Mouse (Mus musculus) embryonic facial prominence, embryonic 13.5 days (tissue): ENCODE data around the gene Fubp1. TPM values are rescaled to one million over a fixed set of nuclear protein-coding genes. Genes with fewer than 3 reads are reported as not detected.

Experiments used
- ATAC-seq: fragments of 200-750 bp; cut with Nextera tagmentation; 2 replicates; pipeline ENCODE4 v1.8.0; 2017; ENCODE audit warnings: low read depth; ENCODE audit not compliant: insufficient number of reproducible peaks, insufficient read depth, low FRiP score, low TSS enrichment
- H3K27ac ChIP-seq: fragments of 300-500 bp; sonication (generic); 2 replicates; pipeline ENCODE4 v1.5.1; 2015; ENCODE audit warnings: moderate library complexity, mild to moderate bottlenecking, inconsistent platforms
- H3K27me3 ChIP-seq: fragments of 300-500 bp; sonication (generic); 2 replicates; pipeline ENCODE4 v1.6.1; 2015; ENCODE audit warnings: mild to moderate bottlenecking, inconsistent platforms
- H3K36me3 ChIP-seq: fragments of 300-500 bp; sonication (generic); 2 replicates; pipeline ENCODE4 v1.6.1; 2015; ENCODE audit warnings: mild to moderate bottlenecking, inconsistent platforms
- H3K4me1 ChIP-seq: fragments of 300-500 bp; sonication (generic); 2 replicates; pipeline ENCODE4 v1.6.1; 2015; ENCODE audit warnings: inconsistent platforms
- H3K4me2 ChIP-seq: fragments of 300-500 bp; sonication (generic); 2 replicates; pipeline ENCODE4 v1.6.1; 2015; ENCODE audit warnings: moderate library complexity, mild to moderate bottlenecking, inconsistent platforms
- H3K4me3 ChIP-seq: fragments of 300-500 bp; sonication (generic); 2 replicates; pipeline ENCODE4 v1.5.1; 2015; ENCODE audit warnings: mild to moderate bottlenecking, inconsistent platforms
- H3K9ac ChIP-seq: fragments of 300-500 bp; sonication (generic); 2 replicates; pipeline ENCODE4 v1.6.1; 2015; ENCODE audit warnings: mild to moderate bottlenecking, inconsistent platforms
- H3K9me3 ChIP-seq: fragments of 300-500 bp; sonication (generic); 2 replicates; pipeline ENCODE4 v1.6.1; 2016; ENCODE audit warnings: inconsistent platforms
- WGBS: fragments of 180-500 bp; shearing (Covaris S2); methylation state at CpG from one replicate; pipeline ENCODE4 v1.1.7; 2015; ENCODE audit warnings: mixed read lengths; 5-methylcytosine and 5-hydroxymethylcytosine counted together
- polyA plus RNA-seq: library from polyadenylated mRNA; unstranded; fragments of >200 nt; fragmentation: Nextera tagmentation; extraction: Ambion mirVana; gene quantifications from 2 replicates; pipeline ENCODE4 v1.2.1, GENCODE M21; 2015

Fubp1 gene
- polyA plus RNA-seq, 1 experiment from 2014 or later, result 336 TPM

- Histone ChIP-seq H3K36me3 (no peaks in the 10 kb centered on the region), H3K9me3 (no peaks in the 10 kb centered on the region), H3K27me3 (peaks cover 59% of the 10 kb centered on the region), H3K4me1 (peaks cover 28% of the 10 kb centered on the region), H3K9ac (peak overlapping the region; percentile 84), H3K4me2 (peak overlapping the region; percentile 97), H3K27ac (peak overlapping the region; percentile 51; the same call in 1 of the 2 replicates), H3K4me3 (peak overlapping the region; percentile 64)
- peak; percentile 85 for ATAC-seq
- under 1% methylated on average over 63 of the region's 63 CpGs for WGBS
Observed at GRCm38 (mm10) chr3:152265351-152266035, 55.3 kb downstream of the Fubp1 start.

- H3K27ac ChIP-seq, result peak within 1 kb of the TSS; percentile 51
- peaks cover 59% of the 10 kb centered on the region for H3K27me3 ChIP-seq
- H3K4me2 ChIP-seq, result peak within 1 kb of the TSS; percentile 97
- 4% methylated on average over 13 of the region's 13 CpGs for WGBS
- no peak for ATAC-seq
- H3K36me3 ChIP-seq, result no peaks in the 10 kb centered on the region
- H3K4me3 ChIP-seq, result peak within 1 kb of the TSS; percentile 64
- H3K9ac ChIP-seq, result peak within 1 kb of the TSS; percentile 84
- H3K4me1 ChIP-seq, result peaks cover 28% of the 10 kb centered on the region
- no peaks in the 10 kb centered on the region for H3K9me3 ChIP-seq
Observed at GRCm38 (mm10) chr3:152266036-152266421, 55.8 kb downstream of the Fubp1 start, which contains the start of gene Nexn. Nexn (minus strand) TSS chr3:152266350.

DNA sequence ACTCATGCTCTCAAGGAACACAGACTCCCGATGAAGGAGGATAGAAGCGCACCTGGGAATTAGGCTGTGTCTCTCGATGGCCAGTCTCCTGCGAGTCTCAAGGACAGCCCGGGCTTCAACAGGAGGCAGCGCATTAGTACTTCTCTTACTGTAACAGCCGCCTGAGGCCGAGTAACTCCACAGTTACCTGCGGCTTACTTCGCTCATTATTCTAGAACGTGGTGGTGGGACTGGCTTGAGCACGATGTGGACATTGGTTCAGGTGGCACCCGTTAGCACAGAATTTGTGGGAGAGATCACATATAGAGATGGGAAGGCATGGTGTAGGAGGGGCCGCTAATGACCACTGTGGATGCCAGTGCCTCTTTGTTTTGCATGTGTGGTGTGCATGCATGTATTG, 57.9 kb downstream of the Fubp1 start:
- Histone ChIP-seq H3K9me3 (no peaks in the 10 kb centered on the region), H3K4me1 (peaks cover 16% of the 10 kb centered on the region), H3K4me2 (no peak overlapping the region), H3K9ac (no peak overlapping the region), H3K4me3 (no peak overlapping the region), H3K27me3 (peaks cover 41% of the 10 kb centered on the region), H3K36me3 (0 out of 2 replicates have a peak, but pooled peaks cover 2% of the 10 kb centered on the region), H3K27ac (no peak overlapping the region)
- no peak for ATAC-seq
- WGBS, result 88% methylated on average over 14 of the region's 14 CpGs

DNA sequence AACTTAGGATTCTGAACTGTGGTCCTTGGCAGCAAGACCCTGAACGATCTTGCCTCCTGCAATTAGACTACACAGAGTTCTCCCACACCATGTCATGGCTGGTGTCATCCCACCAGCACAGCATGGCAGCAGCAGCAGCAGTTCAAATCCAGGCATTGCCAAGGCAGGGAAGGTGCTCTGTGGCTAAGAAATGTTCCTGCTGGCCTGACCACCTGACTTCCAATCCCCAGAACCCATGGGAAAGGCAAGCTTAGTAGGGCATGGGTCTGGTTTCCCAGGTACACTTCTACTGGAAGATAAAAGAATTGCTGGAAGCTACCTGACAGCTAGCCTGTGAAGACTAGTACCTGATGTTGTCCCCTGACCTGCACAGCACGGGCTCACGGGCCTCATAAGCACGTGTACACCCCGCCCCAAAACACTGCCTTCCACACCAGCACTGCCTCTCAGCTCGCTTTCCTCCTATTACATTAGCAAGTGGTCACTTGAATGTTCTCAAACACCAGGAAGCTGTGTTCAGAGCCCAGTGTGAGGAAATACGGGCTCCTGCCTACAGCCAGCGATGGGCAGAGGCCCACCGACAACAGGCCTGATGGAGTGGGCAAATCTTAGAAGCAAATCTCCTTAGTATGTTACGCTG, 61.0 kb downstream of the Fubp1 start:
- H3K4me1 ChIP-seq, result peaks cover 5% of the 10 kb centered on the region; the same call in 1 of the 2 replicates
- peaks cover 7% of the 10 kb centered on the region for H3K36me3 ChIP-seq
- H3K27me3 ChIP-seq, result peaks cover 20% of the 10 kb centered on the region
- no peak overlapping the region for H3K27ac ChIP-seq
- no peak overlapping the region for H3K9ac ChIP-seq
- no peak overlapping the region for H3K4me3 ChIP-seq
- ATAC-seq, result no peak
- H3K9me3 ChIP-seq, result no peaks in the 10 kb centered on the region
- no peak overlapping the region for H3K4me2 ChIP-seq
- WGBS, result 89% methylated on average over 10 of the region's 10 CpGs

DNA sequence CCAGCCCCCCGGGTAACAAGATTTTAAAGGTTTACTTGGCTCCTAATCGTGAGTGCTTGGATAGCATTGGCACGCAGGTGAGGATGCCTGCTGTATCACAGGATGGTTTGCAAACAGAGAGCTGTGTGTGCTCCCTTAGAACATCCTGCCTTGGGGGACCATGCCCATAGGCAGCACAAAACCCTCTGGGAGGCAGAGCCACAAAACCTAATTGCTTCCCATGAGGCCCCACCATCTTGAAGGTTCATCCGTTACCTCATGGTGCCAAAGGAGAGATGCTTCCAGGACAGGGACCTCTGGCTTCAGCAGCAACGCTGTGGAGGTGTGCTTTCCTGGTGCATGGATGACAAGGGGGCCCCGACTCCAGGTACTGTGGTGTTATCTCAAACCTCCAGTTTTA, 61.7 kb downstream of the Fubp1 start:
- WGBS, result 83% methylated on average over 6 of the region's 6 CpGs
- Histone ChIP-seq H3K27ac (no peak overlapping the region), H3K9ac (no peak overlapping the region)

GRCm38 (mm10) chr3:152272974-152273685, 62.9 kb downstream of the Fubp1 start:
- peaks cover 4% of the 10 kb centered on the region; the same call in 1 of the 2 replicates for H3K4me1 ChIP-seq
- no peak overlapping the region for H3K27ac ChIP-seq
- H3K36me3 ChIP-seq, result peaks cover 17% of the 10 kb centered on the region
- H3K4me2 ChIP-seq, result no peak overlapping the region
- no peak for ATAC-seq
- H3K9ac ChIP-seq, result no peak overlapping the region
- WGBS, result 88% methylated on average over 20 of the region's 20 CpGs
- H3K27me3 ChIP-seq, result 0 out of 2 replicates have a peak, but pooled peaks cover under 1% of the 10 kb centered on the region
- H3K4me3 ChIP-seq, result no peak overlapping the region
- no peaks in the 10 kb centered on the region for H3K9me3 ChIP-seq

More for the DNA sequence above, 61.7 kb downstream of the Fubp1 start:
- Histone ChIP-seq H3K9me3 (no peaks in the 10 kb centered on the region), H3K4me2 (no peak overlapping the region), H3K4me1 (no peaks in the 10 kb centered on the region), H3K4me3 (no peak overlapping the region), H3K27me3 (peaks cover 13% of the 10 kb centered on the region; the same call in 1 of the 2 replicates), H3K36me3 (peaks cover 14% of the 10 kb centered on the region)
- ATAC-seq, result no peak

GRCm38 (mm10) chr3:152275008-152275407, 64.8 kb downstream of the Fubp1 start:
- no peaks in the 10 kb centered on the region for H3K27me3 ChIP-seq
- 73% methylated on average over 8 of the region's 8 CpGs for WGBS
- H3K9me3 ChIP-seq, result no peaks in the 10 kb centered on the region
- no peak overlapping the region for H3K4me2 ChIP-seq
- no peak overlapping the region for H3K27ac ChIP-seq
- no peak overlapping the region for H3K4me3 ChIP-seq
- no peak for ATAC-seq
- no peak overlapping the region for H3K9ac ChIP-seq
- H3K4me1 ChIP-seq, result peaks cover 9% of the 10 kb centered on the region
- peaks cover 17% of the 10 kb centered on the region for H3K36me3 ChIP-seq

GRCm38 (mm10) chr3:152276935-152277334, 66.7 kb downstream of the Fubp1 start:
- WGBS, result 95% methylated on average over 3 of the region's 3 CpGs
- H3K9ac ChIP-seq, result no peak overlapping the region
- no peaks in the 10 kb centered on the region for H3K9me3 ChIP-seq
- H3K27ac ChIP-seq, result no peak overlapping the region
- H3K4me3 ChIP-seq, result no peak overlapping the region
- peaks cover 27% of the 10 kb centered on the region for H3K36me3 ChIP-seq
- peaks cover 9% of the 10 kb centered on the region for H3K4me1 ChIP-seq
- no peaks in the 10 kb centered on the region for H3K27me3 ChIP-seq
- H3K4me2 ChIP-seq, result no peak overlapping the region
- ATAC-seq, result no peak

- no peaks in the 10 kb centered on the region for H3K27me3 ChIP-seq
- H3K4me2 ChIP-seq, result no peak overlapping the region
- no peak overlapping the region for H3K9ac ChIP-seq
- no peak overlapping the region for H3K27ac ChIP-seq
- H3K4me1 ChIP-seq, result peaks cover 11% of the 10 kb centered on the region
- WGBS, result 87% methylated on average over 2 of the region's 2 CpGs
- H3K4me3 ChIP-seq, result no peak overlapping the region
- H3K36me3 ChIP-seq, result peaks cover 34% of the 10 kb centered on the region
- no peaks in the 10 kb centered on the region for H3K9me3 ChIP-seq
- ATAC-seq, result no peak
Observed at GRCm38 (mm10) chr3:152277912-152278311, 67.7 kb downstream of the Fubp1 start.

DNA sequence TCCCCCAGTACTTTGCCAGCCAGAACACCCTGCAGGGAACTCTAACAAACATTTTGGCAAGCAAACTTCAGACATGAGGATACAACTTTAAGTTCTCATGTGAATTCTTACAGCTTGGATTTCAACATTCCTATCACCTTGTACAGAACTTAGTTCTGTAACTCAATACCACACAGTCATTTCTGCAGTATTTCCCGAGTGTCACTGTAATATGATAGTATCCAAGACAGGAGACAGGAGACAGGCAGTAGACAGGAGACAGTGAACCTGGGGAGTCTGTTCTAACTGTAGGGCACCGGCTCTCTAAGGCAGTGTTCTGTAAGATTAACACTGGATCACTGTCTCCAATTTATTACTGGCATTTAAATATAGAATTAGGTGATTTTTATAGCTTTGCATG, 68.2 kb downstream of the Fubp1 start:
- Histone ChIP-seq H3K9ac (no peak overlapping the region), H3K36me3 (peaks cover 38% of the 10 kb centered on the region), H3K27me3 (no peaks in the 10 kb centered on the region), H3K27ac (no peak overlapping the region), H3K9me3 (no peaks in the 10 kb centered on the region), H3K4me3 (no peak overlapping the region), H3K4me1 (peaks cover 11% of the 10 kb centered on the region), H3K4me2 (no peak overlapping the region)
- no peak for ATAC-seq
- WGBS, result 21% methylated on average over 2 of the region's 2 CpGs

GRCm38 (mm10) chr3:152282126-152282525, 71.9 kb downstream of the Fubp1 start:
- H3K4me2 ChIP-seq, result no peak overlapping the region
- no peaks in the 10 kb centered on the region for H3K27me3 ChIP-seq
- no peak overlapping the region for H3K4me3 ChIP-seq
- H3K9me3 ChIP-seq, result no peaks in the 10 kb centered on the region
- H3K4me1 ChIP-seq, result peaks cover 11% of the 10 kb centered on the region
- no peak for ATAC-seq
- H3K36me3 ChIP-seq, result peaks cover 50% of the 10 kb centered on the region
- WGBS, result 22% methylated on average over 3 of the region's 3 CpGs
- no peak overlapping the region for H3K27ac ChIP-seq
- H3K9ac ChIP-seq, result no peak overlapping the region
